Mouse (Mus musculus) bone marrow, adult 2 months (tissue): ENCODE data around the gene Upk3a.

ENCODE experiments used
- CTCF ChIP-seq: fragments of 200-500 bp; IDR thresholded peaks from 2 replicates; pipeline ENCODE4 v1.5.1; 2011; ENCODE audit warnings: low read length, control low read depth; ENCODE audit not compliant: control insufficient read depth, insufficient read depth
- POLR2A ChIP-seq: fragments of 200-500 bp; IDR thresholded peaks from 2 replicates; pipeline ENCODE4 v1.6.1; 2011; ENCODE audit warnings: low read depth, mild to moderate bottlenecking, control low read depth, low read length, borderline replicate concordance; ENCODE audit not compliant: control insufficient read depth

GRCm38 (mm10) chr15:85054098-85054497 lies 37.2 kb downstream of the Upk3a start:
- TF ChIP-seq POLR2A (no peak), CTCF (no peak)
